Mouse (Mus musculus): ENCODE measurements at regions not wholly inside any gene's neighbourhood (a gene's known extent, or its start where the extent isn't known, plus 50 kb on each side); places are given as distances from the start of the nearest gene placed in this dataset.

GRCm38 (mm10) chr6:147922506-147922905 is 124.6 kb upstream of the Far2 start:
- TF ChIP-seq CTCF (conservative IDR thresholded peaks at IDR 0.05; ENCODE audit: low read length) (no peak), POU5F1 (IDR thresholded peaks at IDR 0.05; ENCODE audit: borderline replicate concordance, low read length) (no peak)
